Mouse (Mus musculus): ENCODE measurements around the gene Map4k1.

GRCm38 (mm10) chr7:28984452-28984851 is 2.6 kb downstream of the Map4k1 start:
- TF ChIP-seq POLR2A (IDR thresholded peaks at IDR 0.05; ENCODE audit: control insufficient read depth, low read depth, low read length), result no peak
- TF ChIP-seq CTCF (IDR thresholded peaks at IDR 0.05; ENCODE audit: control insufficient read depth, insufficient read depth, insufficient replicate concordance, low read depth, low read length), result no peak

Measured in testis, adult 2 months (tissue).